Mouse (Mus musculus): ENCODE results near the gene Noa1. TPM values are rescaled to one million over a fixed set of nuclear protein-coding genes. Genes with fewer than 3 reads are reported as not detected.

Noa1 gene
- total RNA-seq (2021), result 10 to 100 TPM; 24.2 to 24.8 TPM
- long read RNA-seq, experiment 1, transcript Noa1-201 (7 exons, 2,288 nt), result major isoform, 37 of 44 reads
- long read RNA-seq, experiment 1, partial matches to known transcripts, result 0 of 44 reads
- long read RNA-seq, experiment 1, other reads (novel, unspliced or antisense), result 5 of 44 reads
- long read RNA-seq, experiment 2, transcript Noa1-201 (7 exons, 2,288 nt), result major isoform, 33 of 49 reads
- long read RNA-seq, experiment 2, partial matches to known transcripts, result 2 of 49 reads
- long read RNA-seq, experiment 2, other reads (novel, unspliced or antisense), result 14 of 49 reads

DNA sequence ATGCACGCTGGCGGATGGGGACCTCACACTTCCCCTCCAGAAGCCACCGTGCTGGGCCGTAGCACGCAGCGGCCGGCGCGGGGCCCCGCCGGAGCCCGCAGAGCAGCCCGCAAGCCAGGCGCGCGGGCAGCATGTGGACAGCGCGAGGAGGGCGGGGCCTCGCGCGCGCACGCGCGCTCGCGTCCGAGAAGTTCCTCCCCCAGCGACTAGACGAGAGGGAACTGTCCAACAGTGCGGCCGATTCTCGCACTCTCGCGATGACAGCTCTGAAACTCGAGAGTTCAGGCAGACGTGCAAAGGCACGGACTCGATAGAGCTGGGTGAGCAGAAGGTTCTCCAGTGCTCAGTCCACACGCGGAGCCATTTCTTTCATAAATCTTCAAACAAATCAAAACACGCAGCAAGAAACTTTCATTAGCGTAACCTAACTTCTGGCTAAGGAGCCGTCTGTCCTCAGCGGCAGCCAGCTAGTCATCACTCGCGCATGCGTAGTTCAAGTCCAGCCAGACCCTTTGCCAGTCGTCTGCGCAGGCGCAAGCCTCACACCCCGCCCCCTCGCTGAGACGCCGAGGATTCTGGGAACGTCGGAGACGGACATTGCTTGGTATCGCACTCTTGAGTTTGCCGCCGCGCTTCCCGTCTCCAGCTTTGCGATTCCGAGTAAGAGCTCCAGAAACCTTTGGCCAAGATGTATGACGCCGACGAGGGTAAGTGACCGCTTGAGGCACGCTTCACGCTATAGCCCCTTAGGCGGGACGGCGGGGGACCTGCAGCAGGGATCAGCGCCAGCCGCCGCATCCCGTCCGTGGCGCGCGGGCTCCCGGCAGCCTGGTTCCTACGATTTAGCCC lies at the start of gene Noa1, which contains the start of gene Polr2b:
TSS of gene Noa1 (minus strand) at position 161 of the 849 bp plus-strand sequence.
TSS of gene Polr2b (plus strand) at position 224 of the 849 bp plus-strand sequence.
- DNase-seq (ENCODE audit: low spot score in 2 of 2), result peak; percentile 100

DNA sequence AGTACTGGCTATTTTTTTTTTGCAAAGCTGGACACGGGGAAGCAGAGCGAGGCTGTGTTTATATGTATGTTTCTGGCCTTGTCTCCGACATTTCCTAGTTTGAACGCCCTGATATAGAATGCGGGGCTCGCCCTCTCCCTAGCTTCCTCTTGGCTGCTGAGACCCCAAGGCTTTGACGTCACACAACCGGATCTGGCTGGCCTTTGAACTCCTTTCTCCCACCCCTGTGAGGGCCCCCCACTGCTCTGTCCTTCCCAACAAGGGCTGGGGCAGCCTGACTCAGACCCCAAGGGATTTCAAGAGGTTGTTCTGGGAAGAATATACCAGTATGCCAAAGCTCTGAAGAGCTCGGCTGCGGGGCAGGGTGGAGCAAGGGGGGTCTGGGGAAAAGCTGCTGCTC lies 48.5 kb upstream of the Noa1 start:
- DNase-seq (ENCODE audit: low spot score in 2 of 2), result no peak

- no peak for DNase-seq (ENCODE audit: low spot score in 2 of 2)
These were observed 47.7 kb upstream of the Noa1 start for GRCm38 (mm10) chr5:77357405-77358149.

- DNase-seq (ENCODE audit: low spot score in 2 of 2), result no peak
These were observed 45.7 kb upstream of the Noa1 start for GRCm38 (mm10) chr5:77355307-77356265.

GRCm38 (mm10) chr5:77354361-77354787 lies 44.5 kb upstream of the Noa1 start:
- peak; percentile 87 to 88 for DNase-seq (ENCODE audit: low spot score in 2 of 2)

DNA sequence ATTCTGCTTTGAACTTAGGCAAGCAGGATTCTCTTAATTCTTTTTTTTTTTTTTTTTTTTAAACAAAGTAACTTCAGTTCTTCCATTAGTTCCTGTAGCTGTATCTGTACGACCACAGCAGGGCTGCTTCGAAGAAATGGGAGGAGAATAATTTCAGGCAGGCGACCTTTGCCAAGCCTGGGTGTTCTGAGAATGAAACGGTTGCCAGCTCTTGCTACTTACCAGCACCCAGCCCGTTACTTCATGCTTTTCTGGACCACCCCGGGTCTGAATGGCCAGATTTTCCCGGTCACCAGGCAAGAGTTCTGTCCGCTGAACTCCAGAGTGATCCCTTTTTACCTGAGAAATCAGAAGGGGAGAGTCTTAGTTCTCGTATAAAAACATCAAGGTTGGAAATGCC lies 41.8 kb upstream of the Noa1 start:
- no peak for DNase-seq (ENCODE audit: low spot score in 2 of 2)

DNA sequence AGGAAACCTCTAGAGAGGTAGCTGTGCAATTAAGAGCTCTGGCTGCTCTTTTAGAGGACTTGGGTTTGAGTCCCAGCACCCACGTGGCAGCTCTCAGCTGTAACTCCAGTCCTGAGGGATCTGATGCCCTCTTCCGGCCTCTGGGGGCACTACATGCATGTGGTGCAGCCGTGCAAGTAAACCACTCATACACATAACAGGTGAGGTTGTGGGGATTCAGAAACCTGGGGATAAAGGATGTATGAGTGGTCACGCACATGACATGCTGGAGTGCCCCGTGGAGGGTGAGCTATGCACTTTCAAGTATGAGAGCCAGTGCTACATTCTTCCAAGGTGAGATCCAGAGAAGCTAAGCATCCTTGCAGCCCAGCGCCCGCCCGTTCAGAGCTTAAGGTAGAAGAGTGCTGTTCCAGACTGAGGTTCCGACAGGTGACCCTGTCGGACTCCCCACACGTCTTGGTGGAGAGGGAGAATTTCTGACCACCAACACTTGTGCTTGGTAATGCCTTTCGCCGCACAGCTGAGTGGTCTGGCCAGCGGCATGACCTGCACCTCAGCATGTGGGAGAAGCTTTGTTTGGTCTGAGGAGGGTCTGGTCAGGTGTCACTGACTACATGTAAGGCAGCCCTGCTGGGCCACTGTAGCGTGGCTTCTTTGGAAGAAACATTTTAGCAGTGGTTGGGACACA lies 40.2 kb upstream of the Noa1 start:
- DNase-seq (ENCODE audit: low spot score in 2 of 2), result no peak

GRCm38 (mm10) chr5:77348901-77349300 lies 39.0 kb upstream of the Noa1 start:
- DNase-seq (ENCODE audit: low spot score in 2 of 2), result no peak

- DNase-seq (ENCODE audit: low spot score in 2 of 2), result no peak
These were observed 30.1 kb upstream of the Noa1 start for GRCm38 (mm10) chr5:77340033-77340432.

GRCm38 (mm10) chr5:77330154-77330553 lies 20.3 kb upstream of the Noa1 start:
- no peak for DNase-seq (ENCODE audit: low spot score in 2 of 2)

GRCm38 (mm10) chr5:77324936-77325335 lies 15.1 kb upstream of the Noa1 start:
- no peak for DNase-seq (ENCODE audit: low spot score in 2 of 2)

DNA sequence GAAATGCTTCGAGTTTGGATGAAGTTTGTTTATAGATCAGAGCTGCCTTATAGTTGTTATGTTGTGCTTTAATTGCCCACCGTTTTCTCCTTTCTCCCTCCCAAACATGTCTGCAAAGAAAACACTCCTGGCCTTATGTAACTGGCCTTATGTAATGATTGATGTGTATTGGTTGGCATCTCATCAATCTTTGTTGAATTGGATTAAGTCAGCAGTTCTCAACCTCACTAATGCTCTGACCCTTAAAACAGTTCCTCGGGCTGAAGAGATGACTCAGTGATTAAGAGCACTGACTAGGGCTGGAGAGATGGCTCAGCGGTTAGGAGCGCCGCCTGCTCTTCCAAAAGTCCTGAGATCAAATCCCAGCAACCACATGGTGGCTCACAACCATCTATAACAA lies 5.1 kb upstream of the Noa1 start:
- DNase-seq (ENCODE audit: low spot score in 2 of 2), result no peak

GRCm38 (mm10) chr5:77314206-77314605 lies 4.3 kb upstream of the Noa1 start:
- no peak for DNase-seq (ENCODE audit: low spot score in 2 of 2)

GRCm38 (mm10) chr5:77309051-77309906 lies 605 bp downstream of the Noa1 start:
- no peak for DNase-seq (ENCODE audit: low spot score in 2 of 2)

DNA sequence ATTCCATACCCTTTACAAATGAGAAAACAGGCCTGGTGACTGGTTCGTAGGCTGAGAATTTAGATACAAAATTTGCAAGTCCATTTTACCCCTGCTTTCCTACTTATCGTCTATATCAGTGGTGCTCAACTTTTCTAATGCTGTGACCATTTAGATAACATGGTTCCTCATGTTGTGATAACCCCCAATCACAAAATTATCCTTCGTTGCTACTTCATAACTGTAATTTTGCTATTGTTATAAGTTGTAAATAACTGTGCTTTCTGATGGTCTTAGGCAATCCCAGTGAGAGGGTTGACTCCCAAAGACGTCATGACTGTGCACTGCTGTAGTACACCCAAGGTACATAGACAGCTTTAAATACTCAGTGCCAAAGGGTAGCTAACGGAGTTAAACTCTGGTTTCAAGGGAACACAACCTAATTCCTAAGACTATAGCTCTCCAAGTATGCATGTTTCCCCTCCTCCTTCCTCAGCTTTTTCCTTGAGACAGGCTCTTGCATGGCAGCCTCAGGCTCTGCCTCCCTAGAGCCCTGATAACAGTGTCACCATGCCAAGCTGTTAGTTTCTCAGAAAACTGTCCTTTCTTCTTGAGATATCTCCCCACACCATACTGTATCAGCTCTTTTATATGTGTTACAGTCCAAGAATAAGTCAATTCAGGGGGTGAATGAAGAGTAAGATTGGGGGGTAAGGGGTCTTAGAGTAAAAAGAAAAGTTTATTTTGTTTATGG lies 1.9 kb downstream of the Noa1 start:
- no peak for DNase-seq (ENCODE audit: low spot score in 2 of 2)

GRCm38 (mm10) chr5:77301296-77301903 lies 8.5 kb downstream of the Noa1 start:
- no peak for DNase-seq (ENCODE audit: low spot score in 2 of 2)

DNA sequence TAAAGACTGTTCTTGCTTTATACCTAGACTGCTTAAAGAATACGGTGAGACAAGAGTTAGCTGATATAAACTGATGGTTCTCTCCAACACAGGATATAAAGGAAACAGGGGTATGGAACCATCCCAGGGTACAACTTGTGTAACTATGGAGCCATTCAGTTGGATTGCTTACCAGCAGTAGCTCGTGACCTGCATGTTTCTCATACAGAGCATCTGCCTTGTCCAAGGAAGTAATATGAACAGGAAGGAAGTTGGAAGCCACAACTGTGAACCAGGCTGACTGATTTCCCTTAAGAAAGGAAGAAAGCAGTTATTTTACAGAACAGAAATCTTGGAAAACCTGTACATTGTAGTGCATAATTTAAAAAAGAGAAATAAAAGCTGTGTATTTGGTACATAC lies 10.4 kb downstream of the Noa1 start:
- no peak for DNase-seq (ENCODE audit: low spot score in 2 of 2)

Measured in layer of hippocampus, postnatal 14 days (tissue).